Mouse (Mus musculus) brain, embryonic 14.5 days (tissue): Measurements from ENCODE around the gene Faf1. TPM values are rescaled to one million over a fixed set of nuclear protein-coding genes. Genes with fewer than 3 reads are reported as not detected.
A peak's percentile ranks its signal among the peaks of the same experiment; 100 is the strongest.
"Not testable (repeated sequence)": the region's sequence is repeated elsewhere in the genome, so short reads cannot be mapped to it uniquely, and the experiment has no call there.

Source experiments
- DNase-seq: peaks from one replicate; pipeline ENCODE4 v3.0.0-alpha.2; 2011; ENCODE audit warnings: low read depth
- CTCF ChIP-seq: fragments of 200-500 bp; IDR thresholded peaks from 2 replicates; pipeline ENCODE4 v1.5.1; 2012; ENCODE audit warnings: inconsistent platforms, mild to moderate bottlenecking, moderate library complexity, borderline replicate concordance; ENCODE audit not compliant: insufficient read depth, insufficient read length; ENCODE audit errors: extremely low read depth
- POLR2A ChIP-seq: fragments of 200-500 bp; IDR thresholded peaks from 2 replicates; pipeline ENCODE4 v1.6.1; 2012; ENCODE audit warnings: mild to moderate bottlenecking, inconsistent platforms, borderline replicate concordance; ENCODE audit not compliant: poor library complexity, insufficient read depth, insufficient read length, severe bottlenecking; ENCODE audit errors: extremely low read depth
- polyA plus RNA-seq: library from polyadenylated mRNA; depleted of rRNA; stranded (reverse); fragments of >200 nt; gene quantifications from 2 replicates; pipeline ENCODE4 v1.2.3, GENCODE M21; 2012

Gene Faf1
- polyA plus RNA-seq, 1 experiment: 31.7 TPM

GRCm38 (mm10) chr4:109666461-109667269 lies 9.7 kb upstream of the Faf1 start, which contains the start of gene Cdkn2c:
TSS of gene Cdkn2c (minus strand) at chr4:109667189.
- TF ChIP-seq CTCF (no peak), POLR2A (peak; percentile 56; the same call in 1 of the 2 replicates)
- peak; percentile 88 for DNase-seq

- TF ChIP-seq CTCF (no peak), POLR2A (no peak)
- no peak for DNase-seq
These were observed 8.9 kb upstream of the Faf1 start for GRCm38 (mm10) chr4:109667518-109667917.

- peak; percentile 20 for DNase-seq
These were observed 6.2 kb upstream of the Faf1 start for GRCm38 (mm10) chr4:109670213-109670612.

GRCm38 (mm10) chr4:109671941-109672340 lies 4.4 kb upstream of the Faf1 start:
- no peak for DNase-seq
- TF ChIP-seq CTCF: no peak
- TF ChIP-seq POLR2A: no peak

More at GRCm38 (mm10) chr4:109670213-109670612, 6.2 kb upstream of the Faf1 start:
- TF ChIP-seq CTCF (no peak), POLR2A (no peak)

- DNase-seq: no peak
- TF ChIP-seq POLR2A: no peak
- no peak for TF ChIP-seq CTCF
These were observed 2.3 kb upstream of the Faf1 start for GRCm38 (mm10) chr4:109674097-109674496.

GRCm38 (mm10) chr4:109677221-109677620 lies 833 bp downstream of the Faf1 start:
- no peak for DNase-seq
- TF ChIP-seq CTCF (no peak), POLR2A (no peak)

GRCm38 (mm10) chr4:109683561-109683960 lies 7.2 kb downstream of the Faf1 start:
- no peak for DNase-seq
- no peak for TF ChIP-seq CTCF
- TF ChIP-seq POLR2A: no peak

GRCm38 (mm10) chr4:109692674-109693073 lies 16.3 kb downstream of the Faf1 start:
- DNase-seq: no peak
- no peak for TF ChIP-seq CTCF

GRCm38 (mm10) chr4:109700727-109701126 lies 24.3 kb downstream of the Faf1 start:
- not testable (repeated sequence) for DNase-seq

- DNase-seq: peak; percentile 74
- TF ChIP-seq CTCF (no peak), POLR2A (no peak)
These were observed 27.2 kb downstream of the Faf1 start for GRCm38 (mm10) chr4:109703568-109703967.

- no peak for DNase-seq
- TF ChIP-seq POLR2A (no peak), CTCF (no peak)
These were observed 29.0 kb downstream of the Faf1 start for GRCm38 (mm10) chr4:109705349-109705748.

- DNase-seq: no peak
- TF ChIP-seq CTCF: no peak
- TF ChIP-seq POLR2A: no peak
These were observed 42.9 kb downstream of the Faf1 start for GRCm38 (mm10) chr4:109719281-109719680.

GRCm38 (mm10) chr4:109729281-109729680 lies 52.9 kb downstream of the Faf1 start:
- peak; percentile 68 for DNase-seq
- TF ChIP-seq CTCF (no peak), POLR2A (no peak)

GRCm38 (mm10) chr4:109735754-109736153 lies 59.4 kb downstream of the Faf1 start:
- no peak for TF ChIP-seq POLR2A
- TF ChIP-seq CTCF: no peak

GRCm38 (mm10) chr4:109743984-109744383 lies 67.6 kb downstream of the Faf1 start:
- TF ChIP-seq POLR2A (no peak), CTCF (no peak)
- DNase-seq: peak; percentile 49

More at GRCm38 (mm10) chr4:109735754-109736153, 59.4 kb downstream of the Faf1 start:
- peak; percentile 15 for DNase-seq

GRCm38 (mm10) chr4:109759031-109759430 lies 82.6 kb downstream of the Faf1 start:
- TF ChIP-seq CTCF: peak; percentile 35; the same call in 1 of the 2 replicates
- no peak for TF ChIP-seq POLR2A
- peak; percentile 88 for DNase-seq
